Mouse (Mus musculus) neural tube, embryonic 13.5 days (tissue): Measurements from ENCODE around the gene Pitpnb. TPM values are rescaled to one million over a fixed set of nuclear protein-coding genes. Genes with fewer than 3 reads are reported as not detected.

Experiments
- ATAC-seq: fragments of 200-750 bp; cut with Nextera tagmentation; 2 replicates; pipeline ENCODE4 v1.8.0; 2017; ENCODE audit warnings: low read depth, mild to moderate bottlenecking, moderate TSS enrichment, moderate library complexity
- H3K27ac ChIP-seq: fragments of 300-500 bp; sonication (generic); replicated peaks from 2 replicates; pipeline ENCODE4 v1.5.1; 2015; ENCODE audit warnings: moderate library complexity, mild to moderate bottlenecking, inconsistent platforms
- H3K27me3 ChIP-seq: fragments of 300-500 bp; sonication (generic); 2 replicates; pipeline ENCODE4 v1.6.1; 2015; ENCODE audit warnings: mild to moderate bottlenecking, inconsistent platforms
- H3K36me3 ChIP-seq: fragments of 300-500 bp; sonication (generic); 2 replicates; pipeline ENCODE4 v1.6.1; 2015; ENCODE audit warnings: mild to moderate bottlenecking, inconsistent platforms
- H3K4me1 ChIP-seq: fragments of 300-500 bp; sonication (generic); replicated peaks from 2 replicates; pipeline ENCODE4 v1.6.1; 2015; ENCODE audit warnings: inconsistent platforms
- H3K4me2 ChIP-seq: fragments of 300-500 bp; sonication (generic); 2 replicates; pipeline ENCODE4 v1.6.1; 2015; ENCODE audit warnings: inconsistent platforms, mild to moderate bottlenecking, moderate library complexity
- H3K4me3 ChIP-seq: fragments of 300-500 bp; sonication (generic); 2 replicates; pipeline ENCODE4 v1.5.1; 2015; ENCODE audit warnings: mild to moderate bottlenecking, inconsistent platforms
- H3K9ac ChIP-seq: fragments of 300-500 bp; sonication (generic); 2 replicates; pipeline ENCODE4 v1.6.1; 2015; ENCODE audit warnings: moderate library complexity, mild to moderate bottlenecking, inconsistent platforms
- H3K9me3 ChIP-seq: fragments of 300-500 bp; sonication (generic); 2 replicates; pipeline ENCODE4 v1.6.1; 2016; ENCODE audit warnings: inconsistent platforms
- WGBS: fragments of 180-500 bp; shearing (Covaris S2); methylation state at CpG from one replicate; pipeline ENCODE4 v1.1.7; 2015; 5-methylcytosine and 5-hydroxymethylcytosine counted together
- polyA plus RNA-seq: library from polyadenylated mRNA; unstranded; fragments of >200 nt; fragmentation: Nextera tagmentation; extraction: Ambion mirVana; gene quantifications from 2 replicates; pipeline ENCODE4 v1.2.1, GENCODE M21; 2015

The Pitpnb gene
- polyA plus RNA-seq, 1 experiment from 2014 or later, result 97.0 TPM

GRCm38 (mm10) chr5:111428882-111429281 is 98.3 kb downstream of the Pitpnb start:
- peaks cover 99% of the 10 kb centered on the region for H3K4me1 ChIP-seq
- no peak for ATAC-seq
- H3K4me3 ChIP-seq, result no peak overlapping the region
- no peaks in the 10 kb centered on the region for H3K9me3 ChIP-seq
- WGBS, result 73% methylated on average over 6 of the region's 6 CpGs
- no peak overlapping the region for H3K9ac ChIP-seq
- H3K27me3 ChIP-seq, result no peaks in the 10 kb centered on the region
- H3K36me3 ChIP-seq, result no peaks in the 10 kb centered on the region
- no peak overlapping the region for H3K27ac ChIP-seq
- peak overlapping the region; percentile 16; the same call in 1 of the 2 replicates for H3K4me2 ChIP-seq

DNA sequence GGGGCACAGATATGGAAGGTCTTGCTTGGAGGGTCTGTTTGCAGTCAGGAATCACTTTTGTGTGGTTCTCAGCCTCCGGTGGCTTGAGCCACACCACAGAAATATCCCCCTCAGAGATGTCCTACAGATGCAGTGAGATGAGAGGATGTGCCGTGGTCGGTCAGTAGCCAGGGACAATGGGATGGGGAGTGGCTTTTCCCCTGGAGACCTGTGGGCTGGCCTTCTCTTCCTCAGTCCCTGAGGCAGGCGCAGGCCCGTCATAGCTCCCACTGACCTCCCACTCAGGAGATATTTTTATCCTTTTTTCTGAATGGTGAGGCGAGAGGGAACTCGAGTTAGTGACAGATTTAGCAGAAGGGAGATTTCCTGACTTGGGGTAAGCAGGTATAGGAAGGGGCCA is 99.2 kb downstream of the Pitpnb start:
- Histone ChIP-seq H3K4me3 (no peak overlapping the region), H3K4me2 (peak overlapping the region; percentile 12), H3K9me3 (no peaks in the 10 kb centered on the region), H3K36me3 (no peaks in the 10 kb centered on the region), H3K9ac (peak overlapping the region; percentile 49), H3K27me3 (no peaks in the 10 kb centered on the region), H3K4me1 (peaks cover 99% of the 10 kb centered on the region), H3K27ac (no peak overlapping the region)
- WGBS, result 44% methylated on average over 7 of the region's 7 CpGs
- no peak for ATAC-seq

DNA sequence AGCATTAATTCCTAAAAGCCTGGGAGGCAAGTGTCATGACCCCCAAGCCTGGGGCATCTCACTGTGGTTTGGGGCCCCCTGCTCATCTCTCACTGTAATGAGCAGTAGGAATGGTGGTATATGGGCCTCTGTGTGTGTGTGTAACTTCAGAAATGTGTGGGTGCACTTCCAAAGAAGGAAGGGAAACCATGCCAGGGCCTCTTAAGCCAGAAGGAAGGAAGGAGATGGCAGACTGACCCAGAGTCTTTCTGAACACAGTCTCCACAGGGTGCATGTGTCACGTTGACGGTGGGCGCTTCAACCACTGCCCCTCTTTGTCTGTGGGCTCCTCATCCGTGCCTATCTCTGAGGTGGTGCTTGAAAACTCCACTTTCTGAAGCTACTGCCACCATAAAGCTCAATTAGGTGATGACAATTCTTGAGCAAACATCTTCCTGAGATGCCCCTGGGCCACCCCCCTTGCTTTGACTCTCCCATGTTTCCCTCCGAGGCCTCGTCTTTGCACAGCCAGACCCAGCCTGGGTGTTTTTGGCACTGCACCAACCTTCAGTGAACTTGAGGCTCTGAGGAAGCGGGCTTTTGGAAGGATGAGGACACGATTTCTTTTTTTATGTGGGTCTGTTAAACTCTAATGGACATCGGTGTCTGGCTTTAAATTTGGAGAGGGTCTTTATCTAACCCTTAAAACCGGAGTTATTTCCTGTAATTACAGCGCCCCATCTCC is 100.6 kb downstream of the Pitpnb start:
- H3K4me2 ChIP-seq, result peak overlapping the region; percentile 3; the same call in 1 of the 2 replicates
- H3K4me1 ChIP-seq, result peaks cover 99% of the 10 kb centered on the region
- no peak overlapping the region for H3K4me3 ChIP-seq
- H3K27me3 ChIP-seq, result no peaks in the 10 kb centered on the region
- H3K27ac ChIP-seq, result no peak overlapping the region
- ATAC-seq, result no peak
- H3K9ac ChIP-seq, result no peak overlapping the region
- 49% methylated on average over 11 of the region's 11 CpGs for WGBS
- H3K36me3 ChIP-seq, result no peaks in the 10 kb centered on the region
- no peaks in the 10 kb centered on the region for H3K9me3 ChIP-seq

DNA sequence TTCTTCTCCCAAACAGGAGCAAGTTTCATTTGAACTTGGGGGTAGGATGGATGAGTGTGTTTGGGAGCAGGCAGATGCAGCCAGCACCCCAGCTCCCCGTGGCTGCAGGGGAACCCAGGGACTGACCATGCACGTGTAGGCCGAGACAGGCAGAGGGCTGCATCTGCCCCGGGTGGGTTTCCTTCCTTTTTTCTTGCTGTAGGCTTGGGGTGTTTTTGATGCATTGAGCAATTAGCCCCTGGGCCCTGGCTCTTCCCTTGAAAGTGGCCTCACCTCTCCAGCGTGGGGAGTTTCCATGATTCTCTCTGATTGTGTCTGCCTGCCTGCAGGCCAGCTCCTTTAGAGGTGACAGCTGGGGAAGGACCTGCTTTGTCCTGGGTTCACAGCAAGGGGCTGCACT is 102.3 kb downstream of the Pitpnb start:
- Histone ChIP-seq H3K4me3 (no peak overlapping the region), H3K9ac (no peak overlapping the region), H3K27me3 (no peaks in the 10 kb centered on the region), H3K27ac (no peak overlapping the region), H3K4me2 (no peak overlapping the region), H3K4me1 (peaks cover 98% of the 10 kb centered on the region), H3K36me3 (no peaks in the 10 kb centered on the region), H3K9me3 (no peaks in the 10 kb centered on the region)
- ATAC-seq, result no peak
- WGBS, result 27% methylated on average over 5 of the region's 5 CpGs

GRCm38 (mm10) chr5:111434342-111434842 is 103.8 kb downstream of the Pitpnb start:
- ATAC-seq, result peak; percentile 57
- peak overlapping the region; percentile 42; the same call in 1 of the 2 replicates for H3K9ac ChIP-seq
- WGBS, result 16% methylated on average over 16 of the region's 16 CpGs
- no peaks in the 10 kb centered on the region for H3K27me3 ChIP-seq
- no peak overlapping the region for H3K4me3 ChIP-seq
- H3K27ac ChIP-seq, result peak overlapping the region; percentile 59
- peaks cover 84% of the 10 kb centered on the region for H3K4me1 ChIP-seq
- H3K4me2 ChIP-seq, result peak overlapping the region; percentile 33
- H3K36me3 ChIP-seq, result no peaks in the 10 kb centered on the region
- H3K9me3 ChIP-seq, result no peaks in the 10 kb centered on the region

- H3K36me3 ChIP-seq, result no peaks in the 10 kb centered on the region
- no peak for ATAC-seq
- H3K4me2 ChIP-seq, result no peak overlapping the region
- H3K27ac ChIP-seq, result 0 out of 2 replicates have a peak overlapping the region, but pooled peaks have one; percentile 18
- no peaks in the 10 kb centered on the region for H3K27me3 ChIP-seq
- 89% methylated on average over 7 of the region's 7 CpGs for WGBS
- no peak overlapping the region for H3K4me3 ChIP-seq
- no peak overlapping the region for H3K9ac ChIP-seq
- no peaks in the 10 kb centered on the region for H3K9me3 ChIP-seq
- peaks cover 66% of the 10 kb centered on the region for H3K4me1 ChIP-seq
Observed at GRCm38 (mm10) chr5:111436260-111436659, 105.7 kb downstream of the Pitpnb start.

GRCm38 (mm10) chr5:111437205-111437604 is 106.6 kb downstream of the Pitpnb start:
- Histone ChIP-seq H3K4me2 (no peak overlapping the region), H3K9me3 (no peaks in the 10 kb centered on the region), H3K9ac (no peak overlapping the region), H3K4me1 (peaks cover 60% of the 10 kb centered on the region), H3K27me3 (no peaks in the 10 kb centered on the region), H3K27ac (no peak overlapping the region), H3K4me3 (no peak overlapping the region), H3K36me3 (no peaks in the 10 kb centered on the region)
- WGBS, result 58% methylated on average over 7 of the region's 7 CpGs
- no peak for ATAC-seq

Other genes starting within 250 kb of the Pitpnb start
- gene Mn1, start 86.6 kb downstream of the Pitpnb start, polyA plus RNA-seq, result 22.3 and 23.5 TPM in 2 replicates